Mouse (Mus musculus) megakaryocyte-erythroid progenitor cell, adult 5-6 weeks (primary cell): ENCODE measurements around the gene Nae1. TPM values are rescaled to one million over a fixed set of nuclear protein-coding genes. Genes with fewer than 3 reads are reported as not detected.
"Not testable (repeated sequence)": the region's sequence is repeated elsewhere in the genome, so short reads cannot be mapped to it uniquely, and the experiment has no call there.

Experiments used
- ATAC-seq: replicated peaks from 2 replicates; pipeline ENCODE4 v1.8.0; 2016; ENCODE audit warnings: mild to moderate bottlenecking, inconsistent platforms; ENCODE audit not compliant: severe bottlenecking, poor library complexity, low FRiP score, low TSS enrichment
- total RNA-seq, 2 experiments: library from RNA; stranded (forward) in 1 of 2; stranded (reverse) in 1 of 2; fragments of 200-1000, 215-1000 nt in 1 of 2; fragments of >200 nt in 1 of 2; fragmentation: Nextera tagmentation in 1 of 2; gene quantifications; 2 replicates each; pipeline ENCODE4 v1.2.3; 2014 to 2017

The Nae1 gene
- total RNA-seq (2014; fragmentation: Nextera tagmentation) (83.2 and 84.8 TPM in 2 replicates), total RNA-seq (2017) (172 and 193 TPM in 2 replicates)

DNA sequence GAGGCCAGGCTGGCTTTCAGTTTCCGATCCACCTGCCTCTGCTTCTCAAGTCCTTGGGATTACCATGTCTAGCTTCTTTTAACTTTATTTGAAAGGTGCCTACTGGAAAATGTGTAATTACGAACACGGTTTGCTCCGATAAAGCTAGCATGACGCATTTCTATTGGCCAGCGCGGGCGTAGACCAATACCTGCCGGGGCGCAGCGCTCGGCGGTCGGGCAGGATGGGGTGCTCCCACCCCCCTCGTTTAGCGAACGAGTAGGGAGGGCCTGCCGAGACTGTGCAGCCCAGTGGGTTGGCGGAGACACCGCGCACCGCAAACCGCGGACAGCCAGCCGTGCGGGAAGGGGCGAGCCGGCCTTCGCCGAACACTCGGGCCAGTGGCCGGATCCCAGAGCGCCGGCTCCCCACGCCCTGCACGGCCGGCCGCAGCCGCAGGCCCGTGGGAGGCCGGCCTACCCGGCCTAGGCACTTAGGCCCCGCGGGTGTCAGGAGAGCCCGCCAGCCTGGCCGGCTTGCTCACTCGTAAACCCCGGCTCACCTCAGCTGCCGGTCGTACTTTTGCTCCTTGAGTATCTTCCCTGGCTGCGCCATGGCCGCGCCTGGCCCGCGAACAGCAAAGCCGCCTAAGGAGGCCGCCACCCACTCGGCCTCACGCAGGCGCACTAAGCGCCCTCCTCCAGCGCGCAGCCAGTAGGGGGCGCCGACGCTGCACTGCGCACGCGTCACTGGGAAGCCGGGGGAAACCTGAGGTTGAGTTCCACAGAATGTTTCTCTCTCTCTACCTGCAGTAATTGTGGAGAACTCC lies at the start of gene Nae1, which contains the start of gene Car7:
Nae1 (minus strand) TSS at position 667 of the 808 bp plus-strand sequence.
Car7 (plus strand) TSS at position 719 of the 808 bp plus-strand sequence.
- ATAC-seq, result peak; percentile 89

GRCm38 (mm10) chr8:104577606-104578005 lies 43.2 kb upstream of the Nae1 start:
- not testable (repeated sequence) for ATAC-seq

DNA sequence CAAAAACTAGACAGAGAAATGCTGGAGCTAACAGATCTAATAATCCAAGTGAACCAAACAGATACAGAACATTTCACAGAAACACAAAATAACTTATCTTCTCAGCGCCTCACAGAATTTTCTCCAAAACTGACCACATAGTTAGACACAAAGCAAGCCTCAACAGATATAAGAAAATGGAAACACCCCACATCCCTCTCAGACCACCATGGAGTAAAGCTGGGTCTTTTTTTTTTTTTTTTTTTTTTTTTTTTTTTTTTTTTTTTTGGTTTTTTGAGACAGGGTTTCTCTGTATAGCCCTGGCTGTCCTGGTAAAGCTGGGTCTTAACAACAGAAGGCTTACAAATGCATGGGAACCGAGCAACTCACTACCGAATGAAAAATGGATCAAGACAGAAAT lies 42.4 kb upstream of the Nae1 start:
- no peak for ATAC-seq

DNA sequence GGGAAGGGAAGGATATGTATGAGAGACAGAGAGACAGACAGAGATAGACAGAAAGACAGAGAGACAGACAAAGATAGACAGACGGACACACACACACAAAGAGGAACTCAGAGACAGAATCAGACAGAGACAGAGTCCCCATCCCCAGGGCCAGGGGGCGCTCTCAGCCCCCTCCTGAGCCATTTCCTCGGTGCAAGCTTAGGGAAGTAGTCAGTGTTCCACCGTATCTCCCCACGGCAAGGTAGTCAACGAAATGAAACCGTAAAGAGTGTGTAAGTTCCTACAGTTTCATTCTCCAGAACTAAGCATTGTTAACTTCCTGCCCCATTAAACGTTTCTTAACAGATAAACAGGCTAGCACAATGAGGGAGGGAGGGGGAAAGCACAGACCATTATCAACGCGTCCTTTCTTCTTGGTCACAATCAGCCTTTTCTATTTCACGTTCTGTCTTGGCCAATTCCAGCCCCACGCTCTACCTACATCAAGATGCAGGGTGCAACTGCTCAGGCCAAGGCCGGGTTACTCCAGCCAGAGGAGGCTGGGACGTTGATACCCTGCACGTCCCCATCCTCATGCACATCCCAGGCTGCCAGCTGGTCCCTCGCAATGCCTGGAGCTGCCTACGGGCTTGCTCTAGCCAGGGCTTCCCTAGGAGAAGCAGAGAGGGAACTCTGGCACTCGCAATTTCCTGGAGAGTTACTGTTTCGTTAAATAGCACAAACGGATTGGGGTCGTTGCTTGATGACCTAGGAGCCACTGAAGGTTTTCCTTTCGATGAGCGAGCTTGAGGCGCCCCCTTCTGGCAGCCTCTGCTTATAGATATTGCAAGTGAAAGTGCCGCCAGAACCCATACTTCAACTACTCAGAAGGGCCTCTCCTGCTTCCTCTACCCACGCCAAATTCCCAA lies 36.3 kb upstream of the Nae1 start:
- peak; percentile 91 for ATAC-seq

DNA sequence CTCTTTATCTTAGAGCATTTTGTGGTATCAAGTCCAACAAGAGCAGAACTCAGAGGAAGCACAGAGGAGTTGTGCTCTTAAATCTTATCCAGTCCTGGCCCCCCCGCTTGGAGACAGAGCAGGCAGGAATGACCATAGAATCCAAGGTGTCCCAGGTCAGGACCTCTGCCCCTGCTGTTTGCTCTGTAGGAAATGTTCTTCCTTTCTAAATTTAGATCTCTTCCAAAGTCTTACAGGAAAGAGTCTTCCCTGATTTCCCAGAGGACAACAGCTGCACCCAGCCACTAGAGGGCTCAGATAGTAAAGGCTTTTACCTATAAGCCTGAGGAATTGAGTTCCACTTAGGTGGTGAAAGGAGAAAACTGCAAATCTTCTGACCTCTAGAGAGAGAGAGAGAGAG lies 35.1 kb upstream of the Nae1 start:
- ATAC-seq, result 0 out of 2 replicates have a peak, but pooled peaks have one; percentile 24

DNA sequence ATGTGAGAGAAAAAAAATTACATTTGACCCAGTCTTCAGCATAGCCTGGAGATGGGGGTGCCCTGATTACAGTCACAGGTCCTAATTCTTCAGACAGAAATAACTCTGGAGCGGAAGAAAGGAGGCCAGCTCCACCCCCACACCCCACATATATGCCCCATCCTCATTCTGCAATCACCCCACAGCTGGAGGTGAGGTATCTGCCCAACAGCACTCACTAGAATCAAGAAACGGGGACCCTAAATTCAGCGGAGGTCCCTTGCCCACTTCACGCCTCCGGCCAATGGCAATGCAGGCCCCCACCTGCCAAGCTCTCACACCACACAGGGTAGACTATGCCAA lies 31.0 kb upstream of the Nae1 start:
- ATAC-seq, result no peak

DNA sequence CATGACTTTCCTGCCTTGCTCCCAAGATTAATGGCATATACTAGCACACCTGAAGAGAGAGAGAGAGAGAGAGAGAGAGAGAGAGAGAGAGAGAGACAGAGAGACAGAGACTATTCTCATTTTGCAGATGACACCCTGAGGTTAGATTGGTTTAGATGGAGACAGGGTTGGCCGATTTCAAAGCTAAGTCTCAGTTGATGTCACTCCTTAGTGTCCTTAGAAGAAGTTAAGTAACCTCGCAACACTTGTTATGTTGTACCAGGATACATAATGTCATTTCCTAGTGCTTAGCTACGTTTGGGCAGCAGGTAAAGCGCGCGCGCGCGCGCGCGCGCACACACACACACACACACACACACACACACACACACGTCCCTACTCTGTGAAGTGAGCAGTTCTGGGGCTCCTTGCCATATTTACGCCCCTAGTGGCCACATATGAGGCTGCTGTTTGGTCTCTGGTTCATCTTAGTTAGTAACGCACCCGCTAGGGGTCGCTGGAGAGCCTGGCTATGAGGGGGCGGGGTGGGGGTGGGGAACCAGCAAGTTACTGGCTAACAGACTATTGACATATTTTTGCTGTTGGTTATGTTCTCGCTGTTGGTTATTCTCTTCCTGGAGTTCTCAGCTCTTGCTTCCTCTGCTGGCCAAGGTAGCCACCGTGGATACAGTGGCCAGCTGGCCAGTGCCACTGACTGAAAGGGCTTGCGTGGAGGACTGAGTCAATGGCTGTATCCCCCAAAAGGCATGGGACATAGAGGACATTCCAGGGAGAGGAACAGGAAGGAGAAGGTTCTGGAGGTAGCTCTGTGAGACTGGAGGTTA lies 30.4 kb upstream of the Nae1 start:
- peak; percentile 95 for ATAC-seq

DNA sequence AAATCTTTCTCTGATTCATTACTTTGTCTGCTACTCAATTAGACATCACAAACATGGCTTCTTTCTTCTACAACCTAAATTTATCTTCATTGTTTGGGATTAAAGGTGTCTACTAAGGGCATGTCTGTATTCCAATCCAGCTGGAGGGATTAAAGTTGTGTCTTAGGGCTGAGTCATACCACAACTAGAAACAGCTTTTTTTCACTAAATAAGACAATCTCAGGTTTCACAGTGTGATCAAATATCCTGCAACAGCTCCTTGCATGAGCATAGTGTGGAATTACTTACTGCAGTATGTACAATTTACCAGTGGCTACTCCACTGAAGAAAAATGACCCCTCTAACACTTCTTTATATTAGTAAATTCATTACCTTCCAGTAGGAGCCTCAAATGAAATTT lies 26.3 kb upstream of the Nae1 start:
- no peak for ATAC-seq

- no peak for ATAC-seq
Observed at GRCm38 (mm10) chr8:104557226-104557625, 22.8 kb upstream of the Nae1 start.

DNA sequence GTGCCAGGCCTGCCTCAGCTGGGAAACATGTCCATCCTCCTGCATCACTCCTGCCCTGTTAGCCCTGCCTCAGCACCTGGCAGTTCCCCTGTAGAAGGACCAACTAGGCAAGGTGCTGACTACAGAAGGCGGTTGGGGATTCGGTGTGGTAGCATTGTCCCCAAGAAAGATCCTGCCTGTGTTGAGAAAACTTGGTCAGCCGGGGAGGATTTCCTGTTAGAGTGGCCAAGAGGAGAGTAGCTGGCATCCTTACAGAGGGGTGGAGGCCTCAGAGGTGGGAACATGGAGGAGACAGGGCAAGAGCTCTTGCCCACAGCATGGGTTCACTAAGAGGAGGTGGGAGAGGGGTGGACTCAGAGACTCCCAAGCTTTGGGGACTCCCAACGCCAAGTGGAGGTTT lies 20.8 kb upstream of the Nae1 start:
- ATAC-seq, result no peak

DNA sequence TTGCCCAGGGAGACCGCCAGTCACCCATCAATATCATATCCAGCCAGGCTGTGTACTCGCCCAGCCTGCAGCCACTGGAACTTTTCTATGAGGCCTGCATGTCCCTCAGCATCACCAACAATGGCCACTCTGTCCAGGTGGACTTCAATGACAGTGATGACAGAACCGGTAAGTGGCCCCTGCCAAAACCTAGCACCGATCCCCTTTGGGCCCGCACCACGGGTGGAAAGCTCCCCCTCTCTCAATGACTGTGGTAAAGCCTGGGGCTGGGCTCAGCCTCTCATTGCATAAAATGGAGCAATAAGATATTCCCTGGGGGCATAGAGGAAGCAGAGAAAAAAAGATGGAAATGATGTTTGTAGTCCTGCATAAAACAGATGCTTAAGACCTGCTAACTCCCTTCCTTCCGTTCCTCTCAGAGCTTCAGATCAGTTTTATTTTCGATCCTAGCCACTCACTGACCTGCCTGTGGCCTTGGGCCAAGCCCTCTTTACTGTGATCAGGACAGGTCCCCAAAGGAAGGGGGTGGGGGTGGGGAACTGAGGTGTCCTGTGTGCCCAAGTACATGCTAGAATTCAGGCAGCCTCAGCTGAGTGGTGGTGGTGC lies 9.1 kb upstream of the Nae1 start:
- no peak for ATAC-seq

GRCm38 (mm10) chr8:104542160-104542559 lies 7.7 kb upstream of the Nae1 start:
- ATAC-seq, result no peak

- 0 out of 2 replicates have a peak, but pooled peaks have one; percentile 2 for ATAC-seq
Observed at GRCm38 (mm10) chr8:104541515-104541880, 7.1 kb upstream of the Nae1 start.

DNA sequence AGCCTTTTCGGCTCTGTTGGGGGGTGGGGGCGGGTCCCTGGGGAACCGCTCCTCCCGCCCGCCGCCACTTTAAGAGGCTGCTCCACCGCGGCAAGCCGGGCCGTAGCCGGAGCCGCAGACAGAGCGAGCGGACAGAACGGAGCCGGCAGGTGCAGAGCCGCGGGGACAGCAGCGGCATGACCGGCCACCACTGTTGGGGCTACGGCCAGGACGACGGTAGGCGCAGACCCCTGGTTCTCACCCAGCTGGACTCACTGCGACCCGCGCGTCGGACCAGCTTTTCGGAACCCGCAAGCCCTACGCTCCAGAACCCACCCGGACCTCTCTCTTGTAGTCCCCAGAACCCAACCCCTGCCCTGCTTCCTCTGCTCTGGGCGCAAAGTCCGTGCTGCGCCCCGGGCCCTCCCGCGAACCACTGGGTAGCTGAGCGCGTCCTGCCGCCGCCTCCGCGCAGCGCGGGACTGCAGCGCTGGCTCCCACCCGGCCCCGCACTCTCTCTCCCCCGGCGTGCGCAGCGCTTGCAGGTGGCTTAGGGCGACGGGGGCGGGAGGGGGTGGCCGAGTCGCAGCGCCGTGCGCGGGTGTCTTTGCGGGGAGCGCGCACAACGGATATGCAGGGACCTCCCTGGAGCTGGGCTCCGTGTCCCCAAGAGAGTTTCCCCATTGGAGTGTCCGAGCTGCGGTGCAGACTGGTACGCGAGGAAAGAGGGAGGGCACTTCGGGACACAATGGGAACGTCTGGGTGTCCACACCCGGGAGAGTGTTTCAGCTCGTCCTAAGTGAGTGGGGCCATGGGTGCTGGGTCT lies 6.5 kb upstream of the Nae1 start:
- peak; percentile 20; the same call in 1 of the 2 replicates for ATAC-seq

DNA sequence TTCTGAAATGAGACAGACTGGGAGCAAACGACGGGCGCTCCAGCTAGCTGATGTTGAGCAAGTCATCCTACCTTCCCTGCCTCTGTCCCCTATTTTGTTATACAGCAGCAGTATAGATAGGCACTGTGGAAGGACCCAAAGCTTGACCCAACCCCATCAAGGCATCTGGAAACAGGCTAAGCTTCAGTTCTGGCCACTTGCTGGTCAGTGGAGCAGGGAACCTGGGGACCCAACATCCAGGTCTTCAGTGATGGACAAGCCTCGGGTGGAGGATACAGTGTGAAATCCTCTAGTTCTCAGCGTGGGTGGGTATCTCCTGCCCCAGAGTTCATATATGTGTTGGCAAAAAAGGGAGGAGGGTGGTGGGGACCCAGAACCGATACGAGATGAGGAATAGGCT lies 5.8 kb upstream of the Nae1 start:
- ATAC-seq, result no peak

DNA sequence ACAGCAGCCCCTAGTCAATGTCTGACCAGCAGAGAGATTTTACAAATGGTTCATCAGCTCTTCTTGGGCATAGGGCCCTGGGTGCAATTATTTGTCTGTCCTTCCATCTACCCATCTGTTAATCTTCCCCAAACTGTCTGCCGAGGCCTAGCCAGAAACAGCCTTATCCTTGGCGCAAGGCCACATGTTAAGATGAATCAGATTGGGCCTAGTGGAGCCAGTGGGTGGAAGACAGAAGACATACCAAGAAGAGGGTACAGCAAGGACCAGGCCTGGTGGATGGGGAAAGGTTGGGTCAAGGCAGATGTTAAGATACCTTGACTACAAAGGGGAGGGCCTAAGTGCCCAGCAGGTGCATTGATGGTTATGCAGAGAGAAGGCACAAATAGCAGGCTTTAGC lies 5.1 kb upstream of the Nae1 start:
- 0 out of 2 replicates have a peak, but pooled peaks have one; percentile 33 for ATAC-seq

DNA sequence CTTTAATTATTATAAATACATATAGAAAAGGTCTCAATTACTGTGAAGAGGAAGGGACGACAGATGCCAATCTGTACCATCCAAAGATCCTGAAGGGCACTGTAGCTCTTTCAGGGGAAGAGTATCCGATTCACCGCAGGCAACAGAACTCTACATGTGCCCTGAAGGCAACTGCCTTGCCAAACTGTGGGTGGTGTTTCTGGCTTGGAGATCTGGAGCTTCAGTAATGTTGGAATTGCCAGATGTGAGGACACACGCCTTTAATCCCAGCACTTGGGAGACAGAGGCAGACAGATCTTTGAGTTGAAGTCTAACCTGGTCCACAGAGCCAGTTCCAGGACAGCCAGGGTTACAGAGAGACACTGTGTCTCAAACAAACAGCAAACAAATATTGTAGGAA lies 4.5 kb upstream of the Nae1 start:
- no peak for ATAC-seq

- ATAC-seq, result no peak
Observed at GRCm38 (mm10) chr8:104536028-104536427, 1.6 kb upstream of the Nae1 start.
